ENCODE assay signal across 8 mouse cellular contexts in the genomic region with DNA sequence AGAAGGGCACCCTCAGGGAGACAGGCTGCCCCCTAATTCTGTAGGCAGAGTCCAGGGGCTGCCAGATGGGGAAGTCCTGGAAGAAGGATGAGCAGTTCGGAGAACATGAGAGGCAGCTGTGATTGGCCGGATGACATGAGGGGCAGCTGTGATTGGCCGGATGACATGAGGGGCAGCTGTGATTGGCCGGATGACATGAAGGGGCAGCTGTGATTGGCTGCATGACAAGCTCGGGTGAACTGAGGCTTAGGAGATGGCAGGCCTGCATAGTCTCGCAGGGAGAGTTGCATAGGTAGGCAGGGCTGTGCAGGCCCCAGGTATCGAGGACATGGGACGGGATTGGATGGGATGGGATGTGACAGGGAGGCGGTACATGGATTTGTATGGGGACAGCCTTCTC. TPM values are rescaled to one million over a fixed set of nuclear protein-coding genes. Genes with fewer than 3 reads are reported as not detected.
A peak's percentile ranks its signal among the peaks of the same experiment; 100 is the strongest.
DNase-seq lines count a peak whose midpoint lies in the region; ATAC-seq and TF ChIP-seq lines count a peak whose summit lies in the region.

No protein-coding gene starts in this region.

- peak; percentile 31 for DNase-seq in gastrocnemius, postnatal 10 days
- no peak for DNase-seq in gastrocnemius, adult 8-10 months (ENCODE audit: low spot score in 2 of 2)
- DNase-seq in CH12.LX (ENCODE audit: extremely low read depth): peak; percentile 80
- peak; percentile 60 for DNase-seq in forebrain, embryonic 14.5 days (ENCODE audit: low spot score)
- no peak for DNase-seq in liver, embryonic 13.5 days
- no peak for DNase-seq in right cerebral cortex, adult 18-20 months
- DNase-seq in urinary bladder, adult 18-20 months (ENCODE audit: low spot score in 2 of 2): no peak

- peaks cover 9% of the 10 kb centered on the region for H3K27me3 ChIP-seq in CH12.LX (replicated peaks)
- no peaks in the 10 kb centered on the region for H3K27me3 ChIP-seq in forebrain, embryonic 14.5 days (replicated peaks; ENCODE audit: control insufficient read depth, insufficient read depth, low read length)
- peaks cover 14% of the 10 kb centered on the region for H3K27me3 ChIP-seq in liver, embryonic 13.5 days
- no peaks in the 10 kb centered on the region for H3K27me3 ChIP-seq in stomach, embryonic 16.5 days (ENCODE audit: control insufficient read depth, insufficient read depth, low read length)

- TF ChIP-seq RAD21 in CH12.LX (IDR thresholded peaks at IDR 0.05; ENCODE audit: low read depth, low read length): no peak

- dilution Hi-C loops in CH12.LX (cut with MboI; ENCODE audit: extremely low pct_ligation_motif_present, extremely low pct_unique_long_range_greater_than_20kb, low sequenced_read_pairs): no loop called here

- TF ChIP-seq CTCF in CH12.LX (conservative IDR thresholded peaks at IDR 0.05 in 1 of 2, IDR thresholded peaks at IDR 0.05 in 1 of 2; ENCODE audit: low read depth in 2 of 2, low read length in 2 of 2): no peak

- H3K9ac ChIP-seq in CH12.LX (ENCODE audit: insufficient read depth, low read depth): no peak overlapping the region
- no peak overlapping the region for H3K9ac ChIP-seq in forebrain, embryonic 14.5 days (ENCODE audit: low read length)
- no peak overlapping the region for H3K9ac ChIP-seq in liver, embryonic 13.5 days
- H3K9ac ChIP-seq in stomach, embryonic 16.5 days (ENCODE audit: low read length): no peak overlapping the region

- H3K79me2 ChIP-seq in CH12.LX (replicated peaks; ENCODE audit: control insufficient read depth, extremely low read depth, insufficient read depth, poor library complexity, severe bottlenecking): no peaks in the 10 kb centered on the region

- ATAC-seq in forebrain, embryonic 14.5 days: peak; percentile 80
- ATAC-seq in liver, embryonic 13.5 days (ENCODE audit: low read depth): peak; percentile 60
- ATAC-seq in stomach, embryonic 16.5 days (ENCODE audit: insufficient read depth, low FRiP score): peak; percentile 38; the same call in 1 of the 2 replicates

- H3K4me1 ChIP-seq in CH12.LX (ENCODE audit: control insufficient read depth in 1 of 2, insufficient read depth in 2 of 2): peaks cover 0 to 16% of the 10 kb centered on the region in 2 experiments; a peak in 2 of 4 replicates
- peaks cover 4% of the 10 kb centered on the region; the same call in 1 of the 2 replicates for H3K4me1 ChIP-seq in forebrain, embryonic 14.5 days (ENCODE audit: control insufficient read depth, insufficient read depth, low read length)
- peaks cover 5% of the 10 kb centered on the region; the same call in 1 of the 2 replicates for H3K4me1 ChIP-seq in liver, embryonic 13.5 days (replicated peaks)
- 0 out of 2 replicates have a peak, but pooled peaks cover 3% of the 10 kb centered on the region for H3K4me1 ChIP-seq in stomach, embryonic 16.5 days (ENCODE audit: control insufficient read depth, insufficient read depth, low read length)

- TF ChIP-seq EP300 in CH12.LX (IDR thresholded peaks at IDR 0.05; ENCODE audit: low read length): no peak

- 0 out of 2 replicates have a peak overlapping the region, but pooled peaks have one; percentile 21 for H3K4me2 ChIP-seq in CH12.LX (ENCODE audit: insufficient read depth, low read depth, poor library complexity, severe bottlenecking)
- H3K4me2 ChIP-seq in forebrain, embryonic 14.5 days (ENCODE audit: low read length): peak overlapping the region; percentile 20; the same call in 1 of the 2 replicates
- peak overlapping the region; percentile 33; the same call in 1 of the 2 replicates for H3K4me2 ChIP-seq in liver, embryonic 13.5 days
- H3K4me2 ChIP-seq in stomach, embryonic 16.5 days (ENCODE audit: low read depth, low read length): no peak overlapping the region

- TF ChIP-seq POLR2A in CH12.LX (IDR thresholded peaks at IDR 0.05; ENCODE audit: low read depth, low read length): 0 out of 2 replicates have a peak, but pooled peaks have one; percentile 27

- in situ Hi-C loops in CH12.LX (cut with MboI; ENCODE audit: low pct_ligation_motif_present, low pct_unique_long_range_greater_than_20kb, low sequenced_read_pairs): loop anchor here (5.0 kb wide), 1 partner anchor 75 kb away; no protein-coding TSS in a partner anchor

- peak overlapping the region in 1 of 3 experiments; percentile 12 for H3K4me3 ChIP-seq in CH12.LX (replicated peaks in 1 of 3; ENCODE audit: low read depth in 2 of 3, low read length in 2 of 3, poor library complexity in 1 of 3)
- no peak overlapping the region for H3K4me3 ChIP-seq in forebrain, embryonic 14.5 days (ENCODE audit: low read depth, low read length)
- no peak overlapping the region for H3K4me3 ChIP-seq in liver, embryonic 13.5 days (replicated peaks)
- no peak overlapping the region for H3K4me3 ChIP-seq in stomach, embryonic 16.5 days (replicated peaks; ENCODE audit: low read length)

- no peaks in the 10 kb centered on the region for H3K36me3 ChIP-seq in CH12.LX (replicated peaks in 1 of 2; ENCODE audit: control insufficient read depth in 1 of 2, insufficient read depth in 1 of 2, low read length in 1 of 2)
- no peaks in the 10 kb centered on the region for H3K36me3 ChIP-seq in forebrain, embryonic 14.5 days (ENCODE audit: control insufficient read depth, insufficient read depth, low read length)
- H3K36me3 ChIP-seq in liver, embryonic 13.5 days: no peaks in the 10 kb centered on the region
- no peaks in the 10 kb centered on the region for H3K36me3 ChIP-seq in stomach, embryonic 16.5 days (ENCODE audit: control insufficient read depth, insufficient read depth, low read length)

- H3K27ac ChIP-seq in CH12.LX (ENCODE audit: insufficient read depth, low read depth): no peak overlapping the region
- no peak overlapping the region for H3K27ac ChIP-seq in forebrain, embryonic 14.5 days (ENCODE audit: low read depth, low read length)
- H3K27ac ChIP-seq in liver, embryonic 13.5 days: no peak overlapping the region
- H3K27ac ChIP-seq in stomach, embryonic 16.5 days (ENCODE audit: low read length): no peak overlapping the region

- peaks cover 2% of the 10 kb centered on the region for H3K9me3 ChIP-seq in CH12.LX (replicated peaks; ENCODE audit: low read length)
- no peaks in the 10 kb centered on the region for H3K9me3 ChIP-seq in forebrain, embryonic 14.5 days (replicated peaks; ENCODE audit: control insufficient read depth, low read length)
- H3K9me3 ChIP-seq in liver, embryonic 13.5 days (replicated peaks): no peaks in the 10 kb centered on the region
- no peaks in the 10 kb centered on the region for H3K9me3 ChIP-seq in stomach, embryonic 16.5 days (replicated peaks; ENCODE audit: control insufficient read depth, low read length)

- WGBS in forebrain, embryonic 14.5 days: 9% methylated on average over 9 of the region's 9 CpGs
- 13% methylated on average over 9 of the region's 9 CpGs for WGBS in liver, embryonic 13.5 days (ENCODE audit: insufficient replicate concordance)
- 18% methylated on average over 9 of the region's 9 CpGs for WGBS in stomach, embryonic 16.5 days

TF ChIP-seq in CH12.LX, 34 proteins besides CTCF, POLR2A, EP300 and RAD21:
- TF ChIP-seq CHD2 (IDR thresholded peaks at IDR 0.05; ENCODE audit: low read length) (peak; percentile 29; the same call in 1 of the 2 replicates), JUND (conservative IDR thresholded peaks at IDR 0.05; ENCODE audit: low read depth, low read length) (no peak)

RNA-seq across cellular contexts. Expression of gene Hhipl1, which starts 13.7 kb away (rescaled TPM):
- total RNA-seq in gastrocnemius, postnatal 10 days (2021): under 1 TPM; 0.38 to 0.54 TPM
- under 1 TPM; 0.44 to 0.74 (median 0.69) TPM for total RNA-seq in gastrocnemius, adult 8-10 months (2022)
- total RNA-seq in CH12.LX (2012; rRNA removed) (not detected in 2 replicates), CH12.LX (2014; rRNA removed) (not detected in 2 replicates)
- polyA plus RNA-seq in CH12.LX (2012; ENCODE audit: insufficient read length, low read depth): not detected in 2 replicates
- 1.0 and 1.4 TPM in 2 replicates for polyA plus RNA-seq in forebrain, embryonic 14.5 days (2014; fragmentation: Nextera tagmentation; extraction: Ambion mirVana)
- not detected in 2 replicates for polyA plus RNA-seq in liver, embryonic 13.5 days (2015; fragmentation: Nextera tagmentation; extraction: Ambion mirVana)
- 0.44 and 0.65 TPM in 2 replicates for polyA plus RNA-seq in stomach, embryonic 16.5 days (2015; fragmentation: Nextera tagmentation; extraction: Ambion mirVana)

RNA-seq across cellular contexts. Expression of gene Ccdc85c, which starts 17.2 kb away (rescaled TPM):
- total RNA-seq in gastrocnemius, postnatal 10 days (2021): 1 to 10 TPM; 5.0 to 5.1 TPM
- total RNA-seq in gastrocnemius, adult 8-10 months (2022): 10 to 100 TPM; 41.1 to 49.4 (median 43.5) TPM
- total RNA-seq in CH12.LX (2012; rRNA removed) (14.0 and 14.6 TPM in 2 replicates), CH12.LX (2014; rRNA removed) (14.6 and 15.2 TPM in 2 replicates)
- 25.1 and 32.4 TPM in 2 replicates for polyA plus RNA-seq in CH12.LX (2012; ENCODE audit: insufficient read length, low read depth)
- 13.6 and 14.5 TPM in 2 replicates for polyA plus RNA-seq in forebrain, embryonic 14.5 days (2014; fragmentation: Nextera tagmentation; extraction: Ambion mirVana)
- 2.3 and 2.6 TPM in 2 replicates for polyA plus RNA-seq in liver, embryonic 13.5 days (2015; fragmentation: Nextera tagmentation; extraction: Ambion mirVana)
- polyA plus RNA-seq in stomach, embryonic 16.5 days (2015; fragmentation: Nextera tagmentation; extraction: Ambion mirVana): 6.5 and 6.9 TPM in 2 replicates

RNA-seq across cellular contexts. Expression of gene Cyp46a1, which starts 41.8 kb away (rescaled TPM):
- total RNA-seq in gastrocnemius, postnatal 10 days (2021): 1 to 10 TPM; 1.1 to 1.5 TPM
- total RNA-seq in gastrocnemius, adult 8-10 months (2022): under 1 TPM; 0.13 to 0.44 (median 0.19) TPM
- not detected in 2 replicates for total RNA-seq in CH12.LX (2012; rRNA removed)
- not detected in 2 replicates for total RNA-seq in CH12.LX (2014; rRNA removed)
- polyA plus RNA-seq in CH12.LX (2012; ENCODE audit: insufficient read length, low read depth): not detected in 2 replicates
- polyA plus RNA-seq in forebrain, embryonic 14.5 days (2014; fragmentation: Nextera tagmentation; extraction: Ambion mirVana): 10.9 and 14.3 TPM in 2 replicates
- 0.30 and 0.41 TPM in 2 replicates for polyA plus RNA-seq in liver, embryonic 13.5 days (2015; fragmentation: Nextera tagmentation; extraction: Ambion mirVana)
- polyA plus RNA-seq in stomach, embryonic 16.5 days (2015; fragmentation: Nextera tagmentation; extraction: Ambion mirVana): 6.8 and 8.5 TPM in 2 replicates

Comparison
In these comparisons a context has a peak if more than half of its experiments do, and no peak if none do; other contexts are left out.
1. DNase-seq: peak in gastrocnemius, postnatal 10 days (single experiment), CH12.LX (single experiment) and forebrain, embryonic 14.5 days (single experiment); none in gastrocnemius, adult 8-10 months (0 of 2), liver, embryonic 13.5 days (single experiment), right cerebral cortex, adult 18-20 months (single experiment) and urinary bladder, adult 18-20 months (0 of 2).
2. Peak in every context shown above with its lines, with median percentiles within 50 percentile points of each other: ATAC-seq.